Mouse (Mus musculus) brain, embryonic 14.5 days (tissue): ENCODE measurements around the gene Clnk.

Experiments
- CTCF ChIP-seq: fragments of 200-500 bp; IDR thresholded peaks from 2 replicates; pipeline ENCODE4 v1.5.1; 2012; ENCODE audit warnings: inconsistent platforms, mild to moderate bottlenecking, moderate library complexity, borderline replicate concordance; ENCODE audit not compliant: insufficient read depth, insufficient read length; ENCODE audit errors: extremely low read depth
- POLR2A ChIP-seq: fragments of 200-500 bp; IDR thresholded peaks from 2 replicates; pipeline ENCODE4 v1.6.1; 2012; ENCODE audit warnings: mild to moderate bottlenecking, inconsistent platforms, borderline replicate concordance; ENCODE audit not compliant: poor library complexity, insufficient read depth, insufficient read length, severe bottlenecking; ENCODE audit errors: extremely low read depth

GRCm38 (mm10) chr5:38824132-38824965, 52.3 kb downstream of the Clnk start:
- no peak for TF ChIP-seq CTCF
- no peak for TF ChIP-seq POLR2A
